In the genomic region with DNA sequence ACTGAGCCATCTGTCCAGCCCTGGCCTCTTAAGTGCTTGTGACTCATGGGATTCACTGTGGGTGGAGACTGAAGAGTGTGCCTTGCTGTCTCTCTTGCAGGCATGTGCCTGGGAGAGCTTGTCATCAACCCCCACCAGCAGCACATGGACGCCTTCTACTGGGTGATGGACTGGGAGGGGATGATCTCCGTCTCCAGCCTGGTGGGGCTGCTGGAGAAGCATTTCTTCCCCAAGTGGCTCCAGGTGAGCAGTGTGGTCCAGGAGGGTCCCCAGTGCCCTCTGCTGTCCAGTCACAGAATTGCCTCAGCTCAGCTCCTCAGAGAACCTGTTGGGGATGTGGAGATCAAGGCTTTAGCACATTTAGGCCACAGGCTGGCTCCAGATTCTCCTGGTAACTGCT, we compare ENCODE assay signal across 8 mouse cellular contexts. TPM values are rescaled to one million over a fixed set of nuclear protein-coding genes. Genes with fewer than 3 reads are reported as not detected.
DNase-seq lines count a peak whose midpoint lies in the region; ATAC-seq and TF ChIP-seq lines count a peak whose summit lies in the region.
"Had no signal": no experiment of that assay in that cellular context is flagged by ENCODE, and none has a peak within 500 bp of the region (broad histone marks: within the 10 kb centered on the region; RNA-seq: fewer than 3 reads in every experiment).

No protein-coding gene starts in this region.

- peak; percentile 92 for TF ChIP-seq CTCF in spleen, adult 2 months (IDR thresholded peaks at IDR 0.05; ENCODE audit: extremely low read depth, insufficient read depth, insufficient read length, insufficient replicate concordance)

- no peak overlapping the region for H3K9ac ChIP-seq in midbrain, embryonic 11.5 days (ENCODE audit: low read length)
- no peak overlapping the region for H3K9ac ChIP-seq in midbrain, embryonic 15.5 days
- H3K9ac ChIP-seq: midbrain, embryonic 12.5 days had no signal

- no peaks in the 10 kb centered on the region for H3K27me3 ChIP-seq in midbrain, embryonic 11.5 days (ENCODE audit: control insufficient read depth, insufficient read depth, low read length)
- H3K27me3 ChIP-seq in midbrain, embryonic 15.5 days (replicated peaks), result no peaks in the 10 kb centered on the region
- no peaks in the 10 kb centered on the region for H3K27me3 ChIP-seq in spleen, adult 2 months (ENCODE audit: control insufficient read depth, insufficient read depth, low read length)
- H3K27me3 ChIP-seq: midbrain, embryonic 12.5 days had no signal

- H3K36me3 ChIP-seq in midbrain, embryonic 11.5 days (ENCODE audit: control insufficient read depth, insufficient read depth, low read length), result peaks cover 48% of the 10 kb centered on the region
- H3K36me3 ChIP-seq in midbrain, embryonic 15.5 days (replicated peaks), result peaks cover 81% of the 10 kb centered on the region
- peaks cover 64% of the 10 kb centered on the region for H3K36me3 ChIP-seq in spleen, adult 2 months (ENCODE audit: control insufficient read depth, insufficient read depth, low read length)

- DNase-seq in midbrain, embryonic 11.5 days (ENCODE audit: low spot score, missing footprints), result peak; percentile 91
- peak; percentile 63 for DNase-seq in T-cell, adult 2 months (ENCODE audit: low spot score)
- DNase-seq in embryo, embryonic 10 days (ENCODE audit: low spot score), result peak; percentile 68
- DNase-seq in kidney, adult 8-10 months, result peak; percentile 28 to 65
- peak; percentile 62 for DNase-seq in lung, postnatal 10 days
- peak in 1 of 2 experiments; percentile 61 for DNase-seq in spleen, adult 2 months (ENCODE audit: low read depth in 1 of 2, low spot score in 2 of 2)

- no peak for TF ChIP-seq POLR2A in spleen, adult 2 months (IDR thresholded peaks at IDR 0.05; ENCODE audit: low read depth, low read length)

- 0 out of 2 replicates have a peak, but pooled peaks have one; percentile 43 for ATAC-seq in midbrain, embryonic 11.5 days (ENCODE audit: low FRiP score)
- ATAC-seq in midbrain, embryonic 15.5 days (replicated peaks), result no peak

- H3K27ac ChIP-seq in midbrain, embryonic 11.5 days (ENCODE audit: low read depth, low read length), result no peak overlapping the region
- H3K27ac ChIP-seq in midbrain, embryonic 15.5 days, result no peak overlapping the region
- no peak overlapping the region for H3K27ac ChIP-seq in spleen, adult 2 months (ENCODE audit: insufficient read depth, low read length)
- H3K27ac ChIP-seq: midbrain, embryonic 12.5 days had no signal

- no peak overlapping the region for H3K4me2 ChIP-seq in midbrain, embryonic 11.5 days
- no peak overlapping the region for H3K4me2 ChIP-seq in midbrain, embryonic 15.5 days
- H3K4me2 ChIP-seq: midbrain, embryonic 12.5 days had no signal

- 29% methylated on average over 2 of the region's 2 CpGs for whole genome bisulfite sequencing in midbrain, embryonic 11.5 days
- WGBS in midbrain, embryonic 15.5 days, result 27% methylated on average over 2 of the region's 2 CpGs
- WGBS in spleen, adult 2 months, result 72% methylated on average over 2 of the region's 2 CpGs

- H3K4me3 ChIP-seq in midbrain, embryonic 11.5 days (ENCODE audit: low read depth, low read length), result no peak overlapping the region
- no peak overlapping the region for H3K4me3 ChIP-seq in midbrain, embryonic 15.5 days
- no peak overlapping the region for H3K4me3 ChIP-seq in spleen, adult 2 months (ENCODE audit: extremely low read depth, insufficient read depth, insufficient read length)
- H3K4me3 ChIP-seq: midbrain, embryonic 12.5 days had no signal

- no peaks in the 10 kb centered on the region for H3K4me1 ChIP-seq in midbrain, embryonic 11.5 days (ENCODE audit: control insufficient read depth, insufficient read depth, low read length)
- no peaks in the 10 kb centered on the region for H3K4me1 ChIP-seq in midbrain, embryonic 15.5 days
- no peaks in the 10 kb centered on the region for H3K4me1 ChIP-seq in spleen, adult 2 months (ENCODE audit: control insufficient read depth, insufficient read depth, insufficient read length)
- H3K4me1 ChIP-seq: midbrain, embryonic 12.5 days had no signal

- no peaks in the 10 kb centered on the region for H3K9me3 ChIP-seq in midbrain, embryonic 11.5 days (ENCODE audit: control insufficient read depth, low read length)
- H3K9me3 ChIP-seq in midbrain, embryonic 15.5 days, result no peaks in the 10 kb centered on the region
- H3K9me3 ChIP-seq: midbrain, embryonic 12.5 days had no signal

RNA-seq across cellular contexts. Expression of a gene that starts 7.4 kb away (rescaled TPM):
- polyA plus RNA-seq in midbrain, embryonic 11.5 days (2014; fragmentation: Nextera tagmentation; extraction: Ambion mirVana), result 46.0 and 46.8 TPM in 2 replicates
- polyA plus RNA-seq in midbrain, embryonic 15.5 days (2015; fragmentation: Nextera tagmentation; extraction: Ambion mirVana), result 64.0 and 66.8 TPM in 2 replicates
- 30.8 and 33.6 TPM in 2 replicates for polyA plus RNA-seq in spleen, adult 2 months (2012; rRNA removed)

RNA-seq across cellular contexts. Expression of a gene that starts 7.4 kb away (rescaled TPM):
- 28.5 and 31.9 TPM in 2 replicates for polyA plus RNA-seq in midbrain, embryonic 11.5 days (2014; fragmentation: Nextera tagmentation; extraction: Ambion mirVana)
- polyA plus RNA-seq in midbrain, embryonic 15.5 days (2015; fragmentation: Nextera tagmentation; extraction: Ambion mirVana), result 39.6 and 43.9 TPM in 2 replicates
- polyA plus RNA-seq in spleen, adult 2 months (2012; rRNA removed), result 36.9 and 45.9 TPM in 2 replicates

RNA-seq across cellular contexts. Expression of a gene that starts 9.3 kb away (rescaled TPM):
- polyA plus RNA-seq in midbrain, embryonic 11.5 days (2014; fragmentation: Nextera tagmentation; extraction: Ambion mirVana), result 22.1 and 25.8 TPM in 2 replicates
- 35.7 and 38.2 TPM in 2 replicates for polyA plus RNA-seq in midbrain, embryonic 15.5 days (2015; fragmentation: Nextera tagmentation; extraction: Ambion mirVana)
- 29.8 and 36.5 TPM in 2 replicates for polyA plus RNA-seq in spleen, adult 2 months (2012; rRNA removed)

RNA-seq across cellular contexts. Expression of a gene that starts 20.4 kb away (rescaled TPM):
- not detected in 2 replicates for polyA plus RNA-seq in midbrain, embryonic 11.5 days (2014; fragmentation: Nextera tagmentation; extraction: Ambion mirVana)
- 0.14 and 0.39 TPM in 2 replicates for polyA plus RNA-seq in midbrain, embryonic 15.5 days (2015; fragmentation: Nextera tagmentation; extraction: Ambion mirVana)
- not detected in 2 replicates for polyA plus RNA-seq in spleen, adult 2 months (2012; rRNA removed)

RNA-seq across cellular contexts. Expression of a gene that starts 59.0 kb away (rescaled TPM):
- 29.3 and 33.5 TPM in 2 replicates for polyA plus RNA-seq in midbrain, embryonic 11.5 days (2014; fragmentation: Nextera tagmentation; extraction: Ambion mirVana)
- polyA plus RNA-seq in midbrain, embryonic 15.5 days (2015; fragmentation: Nextera tagmentation; extraction: Ambion mirVana), result 29.4 and 33.7 TPM in 2 replicates
- polyA plus RNA-seq in spleen, adult 2 months (2012; rRNA removed), result 102 and 108 TPM in 2 replicates
